Mouse (Mus musculus) regulatory T cell (primary cell): ENCODE data around the gene Tshz2.
"Not testable (repeated sequence)": the region's sequence is repeated elsewhere in the genome, so short reads cannot be mapped to it uniquely, and the experiment has no call there.

Experiments used
- in situ Hi-C: fragments of 300-600 bp; cut with MboI, MseI; formaldehyde crosslinking; loops from one replicate; pipeline ENCODE4 v1.15.1; 2025; ENCODE audit warnings: high pct_unique_total_duplicates

Tshz2 gene

GRCm38 (mm10) chr2:169755091-169755490 lies 122.3 kb downstream of the Tshz2 start:
- in situ Hi-C loops: no loop called here

DNA sequence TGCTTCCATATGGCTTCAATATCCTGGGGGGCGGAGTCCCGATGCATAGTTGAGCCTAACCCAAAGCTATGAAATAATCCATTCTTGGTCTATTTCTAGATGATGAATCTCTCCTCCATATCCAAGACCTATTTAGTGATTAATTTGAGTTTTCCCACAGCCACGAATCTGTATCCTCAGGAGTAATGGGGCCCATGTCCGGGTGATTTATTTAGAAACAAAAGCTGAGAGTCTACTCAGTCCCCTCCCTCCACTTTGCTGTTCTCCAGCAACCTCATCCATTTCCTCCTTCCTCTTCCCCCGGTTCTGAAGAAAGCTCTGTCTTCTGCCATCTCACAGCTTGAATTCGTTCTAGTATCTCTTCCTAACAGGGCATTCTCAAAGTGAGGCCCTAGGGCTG lies 125.3 kb downstream of the Tshz2 start:
- in situ Hi-C loops: no loop called here

DNA sequence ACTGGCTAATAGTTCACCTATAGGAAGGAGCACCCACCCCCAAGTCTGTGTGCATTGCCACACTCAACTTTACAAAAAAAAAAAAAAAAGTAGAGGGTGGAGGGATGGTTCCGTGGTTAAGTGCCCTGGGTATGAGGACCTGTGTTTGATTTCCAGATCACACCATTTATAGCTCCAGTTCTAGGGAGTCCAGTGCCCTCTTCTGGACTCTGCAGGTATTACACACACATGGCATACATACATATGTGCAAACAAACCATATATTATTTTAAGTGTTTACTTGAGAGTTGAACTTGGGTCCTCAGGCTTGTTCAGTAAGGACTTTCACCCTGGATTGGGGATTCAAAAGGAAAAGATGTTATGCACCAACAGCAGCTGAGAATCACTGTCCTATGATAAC lies 127.3 kb downstream of the Tshz2 start:
- in situ Hi-C loops: no loop called here

- in situ Hi-C loops: no loop called here
These were observed 128.9 kb downstream of the Tshz2 start for GRCm38 (mm10) chr2:169761726-169762125.

DNA sequence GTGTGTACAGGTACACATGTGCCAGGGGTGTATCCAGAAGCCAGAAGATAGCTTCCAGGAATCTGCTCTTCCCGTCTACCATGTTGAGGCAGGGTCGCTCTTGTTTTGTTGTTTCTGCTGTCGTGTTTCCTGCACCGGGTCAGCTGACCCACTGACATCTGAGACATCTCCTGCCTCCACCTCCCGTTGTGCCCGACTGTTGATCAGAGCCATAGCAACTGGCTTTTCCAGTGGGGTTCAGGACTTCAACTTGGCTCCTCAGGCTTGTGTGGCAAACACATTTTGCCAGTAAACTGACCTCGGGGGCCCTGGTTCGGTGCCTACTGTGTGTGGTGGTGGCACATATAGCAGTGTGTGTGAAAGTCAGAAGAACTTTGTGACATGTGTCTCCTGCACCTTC lies 129.5 kb downstream of the Tshz2 start:
- in situ Hi-C loops: no loop called here

DNA sequence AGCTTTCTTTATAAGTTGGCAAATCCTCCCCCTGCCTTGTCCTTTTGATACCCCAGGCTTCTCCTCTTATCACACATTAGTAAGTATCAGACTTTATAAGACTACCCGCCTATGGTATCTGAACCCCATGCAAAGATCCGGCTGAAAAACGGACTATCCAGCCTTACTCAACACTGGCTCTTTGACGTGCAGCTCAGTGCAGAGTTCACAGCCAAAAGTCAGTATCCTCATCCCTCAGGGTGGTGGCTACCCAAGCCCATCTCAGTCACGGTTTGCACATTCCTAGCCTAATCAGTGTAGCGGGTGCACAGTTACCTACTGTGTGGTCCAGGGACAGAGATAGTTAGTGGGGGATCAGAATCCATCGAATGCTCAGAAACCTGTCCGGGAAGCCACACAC lies 130.9 kb downstream of the Tshz2 start:
- in situ Hi-C loops: no loop called here

DNA sequence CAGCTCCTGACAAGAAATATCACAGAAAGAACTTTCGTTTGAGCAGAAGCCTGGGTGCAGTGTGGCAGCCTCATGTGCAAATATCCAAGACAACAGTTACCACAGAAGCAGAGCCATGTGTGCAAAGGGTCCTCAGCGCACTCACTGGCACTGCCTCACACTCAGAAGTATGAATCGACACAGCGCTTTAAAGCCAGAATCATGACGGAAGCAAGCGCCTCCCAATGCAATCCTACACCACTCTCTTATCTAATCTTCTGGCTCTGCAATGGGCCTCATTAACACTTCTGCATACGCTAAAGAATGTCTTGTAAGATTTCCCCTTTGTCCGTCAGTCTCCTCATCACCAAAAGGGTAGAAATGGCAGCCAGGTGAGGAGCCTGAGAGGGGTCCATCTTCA lies 133.4 kb downstream of the Tshz2 start:
- in situ Hi-C loops: no loop called here

DNA sequence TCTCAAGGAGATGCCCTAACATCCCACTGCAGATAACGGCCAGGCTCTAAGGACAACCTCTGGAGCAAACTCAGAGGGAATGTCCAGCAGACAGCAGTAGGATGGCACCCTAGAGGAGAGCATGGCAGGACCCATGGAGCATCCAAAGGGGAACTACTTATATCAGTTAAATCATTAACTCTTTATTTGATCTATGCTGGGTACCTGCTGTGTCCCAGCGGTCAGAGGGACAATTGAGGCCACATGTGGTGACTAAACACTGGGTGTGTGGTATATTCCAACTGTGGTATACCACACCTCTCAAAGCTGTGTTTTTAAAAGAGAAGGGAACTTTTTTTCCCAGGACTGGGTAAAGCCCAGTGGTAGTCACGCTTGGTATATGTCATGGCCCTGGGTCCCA lies 134.5 kb downstream of the Tshz2 start:
- in situ Hi-C loops: no loop called here

GRCm38 (mm10) chr2:169775078-169775477 lies 142.3 kb downstream of the Tshz2 start:
- in situ Hi-C loops: no loop called here

GRCm38 (mm10) chr2:169777242-169777641 lies 144.4 kb downstream of the Tshz2 start:
- in situ Hi-C loops: no loop called here

- in situ Hi-C loops: no loop called here
These were observed 145.0 kb downstream of the Tshz2 start for GRCm38 (mm10) chr2:169777764-169778163.

DNA sequence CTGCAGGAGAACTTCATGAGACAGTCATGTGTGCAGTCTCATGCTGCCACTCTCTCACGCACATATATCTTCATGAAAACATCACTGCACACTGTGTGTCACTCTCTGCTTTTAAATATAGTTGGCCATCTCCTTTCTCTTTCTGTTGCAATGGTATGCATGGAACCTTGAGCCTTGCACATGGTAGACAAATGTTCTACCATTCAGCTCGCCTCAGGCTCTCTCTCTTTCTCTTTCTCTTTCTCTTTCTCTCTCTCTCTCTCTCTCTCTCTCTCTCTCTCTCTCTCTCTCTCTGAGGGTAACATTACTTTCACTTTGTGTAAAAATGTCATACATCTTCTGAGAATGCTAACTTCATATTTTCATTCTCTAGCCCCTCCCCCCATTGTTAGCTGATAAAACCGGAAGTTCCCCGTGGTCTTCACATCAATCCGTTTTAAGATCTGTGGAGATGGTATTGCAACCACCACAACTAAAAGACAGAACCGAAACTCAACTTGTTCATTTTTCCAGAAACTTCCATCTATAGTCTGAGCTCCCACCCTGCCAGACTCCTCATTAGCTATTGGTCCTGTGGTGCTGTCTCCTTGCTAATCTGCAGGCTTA lies 146.0 kb downstream of the Tshz2 start:
- in situ Hi-C loops: no loop called here

DNA sequence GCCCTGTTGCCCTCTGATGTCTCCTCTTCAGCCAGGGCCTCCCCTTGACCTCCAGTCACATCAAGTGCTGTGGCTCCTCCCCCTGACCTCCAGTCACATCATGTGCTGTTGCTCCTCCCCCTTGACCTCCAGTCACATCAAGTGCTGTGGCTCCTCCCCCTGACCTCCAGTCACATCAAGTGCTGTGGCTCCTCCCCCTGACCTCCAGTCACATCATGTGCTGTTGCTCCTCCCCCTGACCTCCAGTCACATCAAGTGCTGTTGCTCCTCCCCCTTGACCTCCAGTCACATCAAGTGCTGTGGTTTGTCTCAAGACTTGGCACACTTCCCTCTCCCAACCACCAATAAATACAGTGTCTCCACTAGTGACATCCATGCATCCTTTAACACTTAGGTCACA lies 148.9 kb downstream of the Tshz2 start:
- in situ Hi-C loops: not testable (repeated sequence)

DNA sequence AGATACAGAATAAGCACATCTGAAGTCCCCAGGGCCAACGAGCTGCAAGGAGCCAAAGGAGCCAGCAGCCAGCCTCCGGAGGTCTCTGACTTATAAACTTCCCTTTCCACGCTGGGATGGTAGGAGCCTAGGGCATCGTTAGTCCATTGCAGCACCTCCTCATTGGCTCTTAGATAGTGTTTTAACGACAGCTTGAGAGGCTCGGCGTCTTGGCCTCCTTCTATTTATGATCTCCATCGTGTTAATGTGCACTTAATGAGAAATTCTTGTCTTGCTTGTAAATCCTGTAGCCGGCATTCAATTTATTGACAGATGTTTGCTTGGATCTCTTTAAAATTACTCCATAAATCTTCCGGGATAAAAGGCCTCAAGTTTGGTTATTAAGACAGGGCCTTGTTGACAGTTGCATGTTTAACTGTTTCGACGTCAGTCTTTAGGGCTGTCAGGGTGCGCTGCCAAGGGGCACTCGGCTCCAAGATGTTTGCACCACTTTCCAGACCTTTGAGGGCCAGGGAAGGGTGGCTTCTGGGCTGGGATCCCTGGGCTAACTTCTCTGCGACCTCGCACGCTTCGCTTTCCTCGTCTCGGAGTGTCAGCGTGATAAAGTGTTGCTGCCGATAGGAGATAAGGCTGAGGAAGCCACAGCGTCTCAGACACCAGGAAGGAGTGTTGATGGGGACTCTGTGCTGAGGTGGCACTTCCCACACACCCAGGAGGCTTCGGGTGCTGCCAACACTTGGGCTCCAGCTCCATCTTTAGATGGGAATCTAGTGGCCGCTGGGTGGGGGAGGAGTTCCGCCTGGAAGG lies 150.3 kb downstream of the Tshz2 start:
- in situ Hi-C loops: no loop called here

DNA sequence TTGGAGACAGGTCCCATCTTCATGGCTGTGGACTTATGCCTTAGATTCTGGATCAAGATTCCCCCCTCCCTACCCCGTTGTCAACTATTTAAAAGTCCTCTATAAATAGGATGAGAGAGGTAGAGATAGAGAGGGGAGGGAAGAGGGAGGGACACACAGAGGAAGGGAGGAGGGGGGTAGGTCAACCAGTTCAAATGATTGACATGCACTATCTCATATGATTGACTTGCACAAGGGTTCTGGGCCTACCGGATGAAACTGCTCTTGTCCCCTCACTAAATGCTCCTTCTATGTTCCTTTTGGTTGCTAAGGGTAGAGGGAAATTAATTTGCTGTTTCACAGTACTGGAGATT lies 150.8 kb downstream of the Tshz2 start:
- in situ Hi-C loops: no loop called here

- in situ Hi-C loops: no loop called here
These were observed 154.6 kb downstream of the Tshz2 start for GRCm38 (mm10) chr2:169787381-169787780.

- in situ Hi-C loops: no loop called here
These were observed 155.1 kb downstream of the Tshz2 start for GRCm38 (mm10) chr2:169787906-169788305.

- in situ Hi-C loops: no loop called here
These were observed 157.8 kb downstream of the Tshz2 start for GRCm38 (mm10) chr2:169790439-169791131.

DNA sequence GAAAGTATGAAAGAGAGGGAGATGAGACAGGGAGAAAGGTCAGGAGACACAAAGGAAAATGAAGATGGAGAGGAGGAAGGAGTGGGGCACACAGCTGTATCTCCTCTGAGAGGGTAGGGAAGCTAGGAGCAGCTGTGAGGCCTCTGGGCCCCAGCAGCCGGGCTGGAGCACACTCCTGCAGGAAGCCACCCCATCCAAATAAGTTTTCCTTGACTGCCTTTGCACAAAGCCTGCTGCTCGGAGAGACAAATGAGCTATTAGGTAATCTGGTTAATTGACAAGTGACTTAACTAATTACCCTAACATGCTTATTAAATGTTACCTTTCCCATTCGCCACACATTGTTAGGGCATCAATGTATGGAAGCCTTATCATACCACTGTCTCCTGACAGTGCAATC lies 159.9 kb downstream of the Tshz2 start:
- in situ Hi-C loops: no loop called here

DNA sequence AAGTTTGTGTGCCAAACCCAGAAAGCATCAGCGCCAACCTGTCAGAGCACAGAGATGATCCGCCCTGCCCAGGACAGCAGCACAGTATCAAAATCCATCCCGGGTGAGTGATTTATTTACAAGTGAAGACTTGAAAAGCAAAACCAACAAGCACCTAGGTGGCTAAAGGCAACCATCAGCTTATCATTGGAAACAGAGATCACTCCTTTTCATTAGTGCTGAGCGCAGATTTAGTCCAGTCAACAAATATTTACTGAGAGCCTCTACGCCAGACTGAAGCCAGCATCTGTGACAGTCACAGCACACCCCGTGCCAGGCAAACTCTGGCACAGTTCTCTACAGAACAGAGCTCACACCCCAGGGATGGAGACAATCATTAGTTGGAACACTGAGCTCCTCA lies 169.4 kb downstream of the Tshz2 start:
- in situ Hi-C loops: no loop called here

GRCm38 (mm10) chr2:169804380-169804779 lies 171.6 kb downstream of the Tshz2 start:
- in situ Hi-C loops: no loop called here

GRCm38 (mm10) chr2:169805545-169805944 lies 172.7 kb downstream of the Tshz2 start:
- in situ Hi-C loops: no loop called here

DNA sequence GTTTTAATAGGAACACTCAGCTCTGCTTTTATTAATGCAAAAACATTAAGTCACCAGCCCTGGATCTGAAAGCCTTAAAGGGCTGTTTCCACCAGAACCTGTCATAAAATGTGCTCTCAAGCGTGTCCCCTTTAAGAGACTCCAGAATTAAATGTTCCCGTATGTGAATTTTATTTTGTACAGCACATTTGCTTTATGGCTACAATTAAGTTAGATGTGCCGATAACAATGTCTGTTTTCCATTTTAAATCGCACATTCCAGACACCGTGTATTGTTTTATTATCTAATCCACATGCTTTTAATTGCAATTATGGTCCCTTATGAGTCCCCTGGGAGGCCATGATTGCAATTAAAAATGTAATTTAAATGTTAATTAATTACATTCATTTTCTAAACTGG lies 178.8 kb downstream of the Tshz2 start:
- in situ Hi-C loops: no loop called here
